Mouse (Mus musculus): ENCODE data around the gene Hal.

The Hal gene

GRCm38 (mm10) chr10:93509532-93510153 is 21.1 kb downstream of the Hal start:
- in situ Hi-C loops (cut with MboI; ENCODE audit: unreplicated experiment in 2 of 2) = no loop called here

GRCm38 (mm10) chr10:93515419-93515818 is 26.9 kb downstream of the Hal start:
- in situ Hi-C loops (cut with MboI; ENCODE audit: unreplicated experiment in 2 of 2) = no loop called here

GRCm38 (mm10) chr10:93515927-93516326 is 27.4 kb downstream of the Hal start:
- in situ Hi-C loops (cut with MboI; ENCODE audit: unreplicated experiment in 2 of 2) = no loop called here

GRCm38 (mm10) chr10:93517754-93518153 is 29.2 kb downstream of the Hal start:
- in situ Hi-C loops (cut with MboI; ENCODE audit: unreplicated experiment in 2 of 2) = no loop called here

GRCm38 (mm10) chr10:93518186-93518585 is 29.6 kb downstream of the Hal start:
- in situ Hi-C loops (cut with MboI; ENCODE audit: unreplicated experiment in 2 of 2) = no loop called here

- in situ Hi-C loops (cut with MboI; ENCODE audit: unreplicated experiment in 2 of 2) = no loop called here
Measured at GRCm38 (mm10) chr10:93518620-93519019, 30.1 kb downstream of the Hal start.

- in situ Hi-C loops (cut with MboI; ENCODE audit: unreplicated experiment in 2 of 2) = no loop called here
Measured at GRCm38 (mm10) chr10:93519159-93519558, 30.6 kb downstream of the Hal start.

- in situ Hi-C loops (cut with MboI; ENCODE audit: unreplicated experiment in 2 of 2) = no loop called here
Measured at GRCm38 (mm10) chr10:93519756-93520155, 31.2 kb downstream of the Hal start.

- in situ Hi-C loops (cut with MboI; ENCODE audit: unreplicated experiment in 2 of 2) = no loop called here
Measured at GRCm38 (mm10) chr10:93520994-93521393, 32.4 kb downstream of the Hal start.

GRCm38 (mm10) chr10:93525329-93525728 is 36.8 kb downstream of the Hal start:
- in situ Hi-C loops (cut with MboI; ENCODE audit: unreplicated experiment in 2 of 2) = no loop called here

GRCm38 (mm10) chr10:93538287-93538686 is 49.7 kb downstream of the Hal start:
- in situ Hi-C loops (cut with MboI; ENCODE audit: unreplicated experiment in 2 of 2) = loop anchor here in 1 of 2 experiments (5.0 kb wide), 2 partner anchors 44 to 46 kb away; no protein-coding TSS in a partner anchor

GRCm38 (mm10) chr10:93538818-93539217 is 50.2 kb downstream of the Hal start:
- in situ Hi-C loops (cut with MboI; ENCODE audit: unreplicated experiment in 2 of 2) = loop anchor here in 1 of 2 experiments (5.0 kb wide), 2 partner anchors 43 to 47 kb away; no protein-coding TSS in a partner anchor

GRCm38 (mm10) chr10:93539775-93540430 is 51.3 kb downstream of the Hal start, which contains the start of gene Amdhd1:
Gene Amdhd1, minus strand, starts transcription at chr10:93540033.
- in situ Hi-C loops (cut with MboI; ENCODE audit: unreplicated experiment in 2 of 2) = loop anchor here (5.0 to 10.0 kb wide), 4 partner anchors 37 to 375 kb away; partner anchors contain the start of gene Cdk17 (in 1 of the 2)

GRCm38 (mm10) chr10:93540431-93541210 is 52.1 kb downstream of the Hal start, which contains the start of gene Ccdc38:
Gene Ccdc38, plus strand, starts transcription at chr10:93540632.
- in situ Hi-C loops (cut with MboI; ENCODE audit: unreplicated experiment in 2 of 2) = loop anchor here in 1 of 2 experiments (5.0 to 10.0 kb wide), 2 partner anchors 37 to 376 kb away; partner anchors contain the start of gene Cdk17

GRCm38 (mm10) chr10:93541585-93541984 is 53.0 kb downstream of the Hal start:
- in situ Hi-C loops (cut with MboI; ENCODE audit: unreplicated experiment in 2 of 2) = loop anchor here in 1 of 2 experiments (5.0 to 10.0 kb wide), 2 partner anchors 36 to 377 kb away; partner anchors contain the start of gene Cdk17

GRCm38 (mm10) chr10:93542356-93542755 is 53.8 kb downstream of the Hal start:
- in situ Hi-C loops (cut with MboI; ENCODE audit: unreplicated experiment in 2 of 2) = loop anchor here in 1 of 2 experiments (5.0 to 10.0 kb wide), 2 partner anchors 35 to 378 kb away; partner anchors contain the start of gene Cdk17

GRCm38 (mm10) chr10:93543176-93543575 is 54.6 kb downstream of the Hal start:
- in situ Hi-C loops (cut with MboI; ENCODE audit: unreplicated experiment in 2 of 2) = loop anchor here in 1 of 2 experiments (5.0 to 10.0 kb wide), 2 partner anchors 34 to 378 kb away; partner anchors contain the start of gene Cdk17

GRCm38 (mm10) chr10:93544172-93544571 is 55.6 kb downstream of the Hal start:
- in situ Hi-C loops (cut with MboI; ENCODE audit: unreplicated experiment in 2 of 2) = loop anchor here in 1 of 2 experiments (5.0 to 10.0 kb wide), 2 partner anchors 33 to 379 kb away; partner anchors contain the start of gene Cdk17

- in situ Hi-C loops (cut with MboI; ENCODE audit: unreplicated experiment in 2 of 2) = loop anchor here in 1 of 2 experiments (10.0 kb wide), 1 partner anchor 383 kb away; the partner anchor contains the start of gene Cdk17
Measured at GRCm38 (mm10) chr10:93547741-93548270, 59.2 kb downstream of the Hal start.

- in situ Hi-C loops (cut with MboI; ENCODE audit: unreplicated experiment in 2 of 2) = loop anchor here in 1 of 2 experiments (10.0 kb wide), 1 partner anchor 384 kb away; the partner anchor contains the start of gene Cdk17
Measured at GRCm38 (mm10) chr10:93548991-93549390, 60.4 kb downstream of the Hal start.

All from v-Abl transformed pro-B cells (cell line).